Mouse (Mus musculus): ENCODE results near the gene Tmem186. TPM values are rescaled to one million over a fixed set of nuclear protein-coding genes. Genes with fewer than 3 reads are reported as not detected.

Tmem186 gene
- total RNA-seq (2017) = 20.9 and 24.0 TPM in 2 replicates

DNA sequence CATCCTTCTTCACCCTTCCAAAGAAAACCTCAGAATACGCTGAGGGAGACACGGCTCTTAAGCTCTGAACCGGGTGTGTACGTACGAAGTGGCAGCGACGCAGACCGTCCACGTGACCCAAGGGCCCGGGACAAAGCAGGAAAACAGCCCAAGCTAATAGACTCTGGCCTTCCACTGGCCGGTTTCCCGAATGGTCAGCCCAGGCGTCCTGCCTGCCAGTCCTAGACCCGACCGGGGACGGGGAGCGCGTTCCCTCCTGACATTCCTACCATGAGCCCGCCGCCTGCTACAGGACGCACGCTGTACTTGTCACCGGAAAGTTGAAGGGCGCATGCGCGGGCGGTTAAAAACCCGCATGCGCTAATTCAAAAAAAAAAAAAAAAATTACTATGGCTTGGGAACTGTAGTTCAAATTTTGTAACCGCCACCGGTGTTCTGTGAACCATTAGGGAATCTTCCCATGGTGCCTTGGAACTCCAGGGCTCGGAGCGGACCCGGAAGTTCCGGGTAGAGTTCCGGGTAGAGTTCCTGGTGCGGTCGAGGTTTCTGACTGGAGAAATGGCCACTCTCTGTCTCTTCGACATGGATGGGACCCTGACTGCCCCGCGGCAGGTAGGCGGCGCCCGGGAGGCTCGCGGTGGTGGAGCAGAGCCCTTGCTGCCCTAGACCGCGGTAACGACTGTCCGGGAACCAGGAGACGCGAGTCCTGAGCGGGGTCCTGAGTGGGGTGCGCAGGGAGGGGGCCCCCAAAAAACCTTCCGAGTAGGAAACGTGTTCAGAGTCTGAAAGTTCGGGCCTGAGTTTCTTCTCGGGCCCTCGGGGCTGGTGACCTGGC is at the start of gene Tmem186, which contains the start of gene Pmm2:
Gene Tmem186, minus strand, starts transcription at position 496 of the 835 bp plus-strand sequence.
Gene Pmm2, plus strand, starts transcription at position 458 of the 835 bp plus-strand sequence.
- peak; percentile 75 to 87 for ATAC-seq (replicated peaks in 1 of 2; ENCODE audit: insufficient read depth in 1 of 2, low FRiP score in 2 of 2, low TSS enrichment in 1 of 2, low read depth in 1 of 2, poor library complexity in 2 of 2, severe bottlenecking in 2 of 2)

DNA sequence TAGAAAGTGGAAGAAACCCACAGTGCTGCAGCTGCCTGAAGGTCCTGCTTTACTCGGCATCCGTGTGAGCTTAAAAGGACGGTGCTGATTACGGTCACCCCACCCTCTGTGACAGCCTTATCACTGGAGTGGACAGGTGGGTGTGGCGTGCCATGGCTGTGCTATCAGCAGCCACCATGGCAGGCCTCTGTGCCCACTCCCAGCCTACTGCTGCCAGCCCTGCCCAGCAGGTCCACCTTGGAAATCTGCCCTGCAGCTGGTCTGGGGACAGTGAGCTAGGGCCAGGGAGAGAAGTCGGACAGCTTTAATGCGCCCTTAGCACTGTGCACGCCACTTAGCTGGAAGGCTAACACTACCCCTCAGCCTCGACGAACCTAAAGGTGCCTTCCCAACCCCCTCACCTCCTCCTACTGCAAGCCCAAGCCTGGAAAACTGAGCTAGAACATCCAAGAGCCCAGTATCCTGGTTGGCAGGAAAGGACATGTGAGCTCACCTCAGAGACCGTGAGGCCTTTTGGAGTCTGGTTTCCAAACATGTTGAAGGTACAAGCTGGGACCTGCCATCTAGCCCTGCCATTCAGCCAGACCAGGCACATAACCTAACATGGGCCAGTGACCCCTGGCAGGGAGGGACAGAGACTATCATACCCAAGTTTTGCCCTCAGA is 49.5 kb upstream of the Tmem186 start:
- ATAC-seq (replicated peaks in 1 of 2; ENCODE audit: insufficient read depth in 1 of 2, low FRiP score in 2 of 2, low TSS enrichment in 1 of 2, low read depth in 1 of 2, poor library complexity in 2 of 2, severe bottlenecking in 2 of 2) = peak in 1 of 2 experiments; percentile 2; a peak in 1 of 4 replicates

DNA sequence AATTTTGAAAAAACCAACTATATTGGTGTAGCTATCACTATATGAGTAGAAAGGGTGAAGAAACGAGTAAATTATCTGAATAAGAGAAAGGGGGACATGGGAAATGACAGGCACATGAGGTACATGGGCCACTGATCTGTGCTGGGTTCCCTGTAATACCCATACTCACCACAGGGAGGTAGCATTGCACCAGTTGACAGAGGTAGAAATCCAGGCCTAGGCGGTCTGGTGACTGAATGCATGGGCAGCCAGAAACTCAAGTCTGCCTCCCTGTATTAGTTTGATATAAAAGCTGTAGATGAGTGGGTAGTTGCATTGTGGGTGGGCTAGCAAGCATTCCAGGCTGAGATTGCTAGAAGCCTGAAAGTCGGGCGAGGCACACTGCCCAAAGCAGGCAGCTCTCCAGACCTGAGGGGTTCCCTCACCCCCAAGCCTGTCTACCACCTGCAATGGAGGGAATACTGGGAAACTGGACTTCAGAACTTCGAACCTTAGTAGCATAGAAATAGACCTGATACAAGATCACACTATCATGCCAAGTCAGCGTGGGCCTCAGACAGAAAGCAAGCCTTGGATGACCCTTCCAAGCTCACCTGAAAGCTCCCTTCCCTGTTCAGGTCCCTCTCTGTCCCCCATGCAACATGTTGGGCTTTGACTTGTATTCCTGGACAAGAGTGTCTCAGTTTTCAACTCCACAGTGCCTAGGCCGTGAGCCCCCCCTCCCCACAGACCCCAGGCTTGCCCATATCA is 48.8 kb upstream of the Tmem186 start:
- ATAC-seq (replicated peaks in 1 of 2; ENCODE audit: insufficient read depth in 1 of 2, low FRiP score in 2 of 2, low TSS enrichment in 1 of 2, low read depth in 1 of 2, poor library complexity in 2 of 2, severe bottlenecking in 2 of 2) = peak; percentile 74 to 85

DNA sequence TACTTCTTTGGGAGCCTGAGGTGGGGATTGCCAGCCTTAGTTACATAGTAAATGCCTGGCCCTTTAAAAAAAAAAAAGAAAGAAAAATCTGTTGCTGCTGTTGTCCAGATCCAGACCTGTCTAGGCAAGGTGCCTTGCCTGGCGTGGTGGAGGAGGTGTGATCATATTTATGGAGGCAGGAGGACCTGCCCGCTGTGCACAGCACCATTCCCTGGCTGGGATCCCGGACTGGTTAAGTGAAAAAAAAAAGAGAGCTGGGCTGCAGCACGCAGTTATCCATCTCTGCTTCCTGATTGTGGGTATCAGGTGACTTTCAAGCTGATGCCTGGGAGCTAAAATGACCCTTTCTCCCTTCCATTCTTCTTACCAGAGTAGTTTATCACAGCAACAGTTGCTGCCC is 47.6 kb upstream of the Tmem186 start:
- no peak for ATAC-seq (replicated peaks in 1 of 2; ENCODE audit: insufficient read depth in 1 of 2, low FRiP score in 2 of 2, low TSS enrichment in 1 of 2, low read depth in 1 of 2, poor library complexity in 2 of 2, severe bottlenecking in 2 of 2)

DNA sequence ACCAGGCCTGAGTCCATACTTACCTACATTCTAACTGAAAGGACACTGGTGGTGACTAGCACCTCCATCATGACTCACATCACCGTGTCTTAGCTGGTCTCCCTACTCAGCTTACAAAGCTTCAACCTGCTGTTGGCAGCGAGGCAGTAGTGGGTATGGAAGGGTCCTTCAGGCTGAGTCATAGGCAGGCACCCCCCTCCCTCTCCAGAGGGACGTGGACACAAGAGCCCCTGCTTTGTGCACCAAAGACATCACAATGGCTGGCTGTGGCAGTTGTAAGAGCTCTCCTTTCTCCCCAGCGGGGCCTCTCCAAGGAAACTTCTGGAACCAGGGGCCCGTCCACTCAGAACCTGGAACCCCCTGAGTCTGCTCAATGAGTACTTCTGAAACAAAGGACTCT is 43.0 kb upstream of the Tmem186 start, which contains the start of gene Gm5767:
Gene Gm5767, plus strand, starts transcription at position 301 of the 400 bp plus-strand sequence.
- no peak for ATAC-seq (replicated peaks in 1 of 2; ENCODE audit: insufficient read depth in 1 of 2, low FRiP score in 2 of 2, low TSS enrichment in 1 of 2, low read depth in 1 of 2, poor library complexity in 2 of 2, severe bottlenecking in 2 of 2)

DNA sequence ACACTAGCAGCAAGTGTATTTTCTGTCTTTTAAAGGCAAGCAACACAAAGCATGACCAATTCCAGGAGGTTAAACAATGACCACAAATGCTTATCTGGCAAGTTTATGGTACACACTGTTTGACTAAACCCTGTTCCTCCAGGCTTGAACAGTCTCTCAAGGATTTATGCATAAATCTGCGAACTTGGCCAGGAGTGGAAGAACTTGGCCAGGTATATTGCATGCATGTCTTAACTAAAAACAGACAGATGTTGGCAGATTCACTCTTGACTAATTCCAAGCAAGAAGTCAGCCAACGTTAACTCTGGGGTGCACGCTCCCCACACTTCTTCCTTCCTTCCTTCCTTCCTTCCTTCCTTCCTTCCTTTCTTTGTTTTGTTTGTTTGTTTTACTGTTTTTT is 42.3 kb upstream of the Tmem186 start:
- no peak for ATAC-seq (replicated peaks in 1 of 2; ENCODE audit: insufficient read depth in 1 of 2, low FRiP score in 2 of 2, low TSS enrichment in 1 of 2, low read depth in 1 of 2, poor library complexity in 2 of 2, severe bottlenecking in 2 of 2)

DNA sequence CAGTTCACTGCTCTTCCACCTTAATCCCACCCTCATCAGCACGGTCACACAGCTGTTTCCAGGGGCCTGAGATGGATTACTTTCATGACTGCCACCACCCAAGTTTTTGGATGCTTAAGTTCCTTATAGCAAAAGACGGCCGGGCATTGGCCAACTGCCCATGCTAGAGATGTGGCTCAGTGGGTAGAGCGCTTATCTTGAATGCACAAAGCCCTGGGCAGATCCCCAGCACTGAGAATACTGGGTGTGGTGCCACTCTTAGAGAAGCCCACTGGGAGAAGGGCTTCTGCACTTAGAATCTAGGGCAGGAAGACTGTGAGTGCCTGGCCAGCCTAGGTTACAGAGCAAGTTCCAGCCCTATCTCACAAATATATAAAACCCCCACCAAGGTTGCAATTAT is 41.2 kb upstream of the Tmem186 start:
- ATAC-seq (replicated peaks in 1 of 2; ENCODE audit: insufficient read depth in 1 of 2, low FRiP score in 2 of 2, low TSS enrichment in 1 of 2, low read depth in 1 of 2, poor library complexity in 2 of 2, severe bottlenecking in 2 of 2) = no peak

DNA sequence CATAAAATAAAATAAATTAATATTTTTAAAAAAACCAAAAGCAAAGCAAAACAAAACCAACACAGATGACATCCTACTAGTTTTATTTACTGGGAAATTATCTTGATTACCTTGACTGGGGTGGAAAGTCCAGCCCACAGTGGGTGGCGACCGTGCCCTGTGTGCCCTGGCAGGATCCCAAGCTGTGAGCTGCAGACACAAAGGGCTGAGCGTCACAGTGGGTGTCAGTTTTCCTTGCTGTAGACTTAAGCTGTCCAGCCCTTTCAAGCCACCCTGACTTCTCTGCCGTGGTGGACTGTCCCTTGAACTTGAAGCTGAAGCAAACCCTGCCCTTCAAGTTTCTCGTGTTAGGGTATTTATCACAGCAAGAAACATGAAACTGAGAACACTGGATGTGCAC is 40.5 kb upstream of the Tmem186 start:
- ATAC-seq (replicated peaks in 1 of 2; ENCODE audit: insufficient read depth in 1 of 2, low FRiP score in 2 of 2, low TSS enrichment in 1 of 2, low read depth in 1 of 2, poor library complexity in 2 of 2, severe bottlenecking in 2 of 2) = no peak

DNA sequence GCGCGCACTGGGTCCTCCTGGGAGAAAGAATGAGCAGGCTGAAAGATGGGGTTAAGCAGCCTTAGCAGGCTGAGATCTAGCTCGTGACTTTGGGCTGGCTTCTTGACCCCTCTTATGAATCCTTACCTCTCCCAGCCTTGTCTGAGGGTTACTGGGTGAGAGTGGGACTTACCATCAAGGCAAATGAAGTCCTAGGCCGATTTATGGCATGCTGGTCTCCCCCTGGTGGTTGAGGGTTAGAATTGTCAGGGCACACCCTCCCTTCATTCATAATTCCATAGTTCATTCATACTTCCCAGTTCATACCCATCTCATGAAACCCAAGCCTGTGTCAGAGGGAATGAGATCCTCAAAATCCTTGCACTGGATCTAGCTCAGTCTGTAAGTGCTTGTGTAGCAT is 39.3 kb upstream of the Tmem186 start:
- ATAC-seq (replicated peaks in 1 of 2; ENCODE audit: insufficient read depth in 1 of 2, low FRiP score in 2 of 2, low TSS enrichment in 1 of 2, low read depth in 1 of 2, poor library complexity in 2 of 2, severe bottlenecking in 2 of 2) = peak in 1 of 2 experiments; percentile 43; a peak in 2 of 4 replicates

DNA sequence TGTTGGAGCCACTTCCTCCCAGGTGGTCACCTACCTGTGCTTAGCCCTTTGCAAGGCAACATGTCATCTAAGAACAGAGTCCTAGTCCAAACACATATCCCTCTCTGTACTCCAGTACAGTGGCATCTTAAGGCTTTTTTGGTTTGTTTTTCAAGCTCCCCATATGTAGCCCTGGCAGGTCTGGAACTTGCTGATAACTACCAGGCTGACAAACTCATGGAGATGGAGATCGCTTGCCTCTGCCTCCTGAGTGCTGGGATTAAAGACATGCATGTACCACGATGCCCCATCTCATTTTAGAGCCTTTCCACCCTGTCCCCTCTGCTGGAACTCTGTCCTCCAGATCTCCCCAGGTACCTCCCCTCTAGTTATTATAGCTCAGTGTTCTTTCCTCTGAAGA is 38.7 kb upstream of the Tmem186 start:
- no peak for ATAC-seq (replicated peaks in 1 of 2; ENCODE audit: insufficient read depth in 1 of 2, low FRiP score in 2 of 2, low TSS enrichment in 1 of 2, low read depth in 1 of 2, poor library complexity in 2 of 2, severe bottlenecking in 2 of 2)

DNA sequence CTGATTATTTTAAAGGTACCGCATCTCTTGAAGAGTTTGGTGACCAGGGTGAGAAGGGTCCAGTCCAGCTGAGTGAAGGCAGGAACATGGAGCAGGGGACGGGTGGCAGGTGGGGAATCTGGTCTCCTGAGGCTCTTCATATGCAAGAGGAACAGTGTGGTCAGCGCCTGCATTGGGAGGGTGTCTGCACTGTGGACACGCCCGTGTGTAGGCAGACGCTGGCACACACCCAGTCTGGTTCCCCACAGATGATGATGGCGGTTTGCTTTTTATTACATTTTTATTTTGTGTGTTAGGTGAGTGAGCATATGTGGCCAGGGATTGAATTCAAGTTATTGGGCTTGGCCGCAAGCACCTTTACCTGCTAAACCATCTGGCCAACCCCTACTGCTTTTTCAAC is 38.0 kb upstream of the Tmem186 start:
- ATAC-seq (replicated peaks in 1 of 2; ENCODE audit: insufficient read depth in 1 of 2, low FRiP score in 2 of 2, low TSS enrichment in 1 of 2, low read depth in 1 of 2, poor library complexity in 2 of 2, severe bottlenecking in 2 of 2) = no peak

DNA sequence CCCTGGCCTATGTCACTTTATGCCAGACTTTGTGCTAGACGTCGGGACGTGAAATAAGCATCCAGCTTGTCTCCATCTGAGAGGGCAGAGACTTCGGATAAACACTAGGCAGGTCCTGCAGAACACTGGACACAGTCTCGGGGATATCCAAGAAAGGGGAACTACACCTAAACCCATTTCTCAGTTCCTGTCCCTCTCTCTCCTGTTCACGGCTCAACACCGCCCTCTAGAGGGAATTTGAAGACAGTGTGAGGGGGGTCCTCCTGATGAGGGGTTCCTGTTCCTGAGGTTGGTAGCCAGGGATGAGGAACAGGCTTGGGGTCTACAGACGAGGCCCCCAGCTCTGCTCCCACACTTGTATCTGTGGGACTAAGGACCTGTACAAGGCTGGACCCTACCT is 36.7 kb upstream of the Tmem186 start:
- ATAC-seq (replicated peaks in 1 of 2; ENCODE audit: insufficient read depth in 1 of 2, low FRiP score in 2 of 2, low TSS enrichment in 1 of 2, low read depth in 1 of 2, poor library complexity in 2 of 2, severe bottlenecking in 2 of 2) = peak; percentile 54 to 67

DNA sequence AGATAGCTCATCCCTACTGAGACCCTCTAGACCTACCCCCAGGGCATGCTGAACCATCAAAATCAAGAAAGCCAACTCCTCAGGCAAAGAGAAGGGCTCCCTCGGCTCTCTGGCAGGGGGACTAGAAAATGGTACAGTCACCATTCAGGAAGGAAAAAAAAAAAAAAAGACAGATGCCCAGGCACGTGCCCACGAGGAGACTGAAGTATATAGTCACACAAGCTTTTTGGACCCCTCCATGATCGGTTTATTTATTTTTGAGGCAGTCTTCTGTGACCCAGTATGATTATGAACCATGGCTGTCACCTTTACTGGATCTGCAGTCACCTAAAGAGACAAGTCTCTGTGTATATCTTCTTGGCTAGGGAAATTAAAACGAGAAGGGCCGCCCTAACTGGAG is 35.8 kb upstream of the Tmem186 start:
- no peak for ATAC-seq (replicated peaks in 1 of 2; ENCODE audit: insufficient read depth in 1 of 2, low FRiP score in 2 of 2, low TSS enrichment in 1 of 2, low read depth in 1 of 2, poor library complexity in 2 of 2, severe bottlenecking in 2 of 2)

DNA sequence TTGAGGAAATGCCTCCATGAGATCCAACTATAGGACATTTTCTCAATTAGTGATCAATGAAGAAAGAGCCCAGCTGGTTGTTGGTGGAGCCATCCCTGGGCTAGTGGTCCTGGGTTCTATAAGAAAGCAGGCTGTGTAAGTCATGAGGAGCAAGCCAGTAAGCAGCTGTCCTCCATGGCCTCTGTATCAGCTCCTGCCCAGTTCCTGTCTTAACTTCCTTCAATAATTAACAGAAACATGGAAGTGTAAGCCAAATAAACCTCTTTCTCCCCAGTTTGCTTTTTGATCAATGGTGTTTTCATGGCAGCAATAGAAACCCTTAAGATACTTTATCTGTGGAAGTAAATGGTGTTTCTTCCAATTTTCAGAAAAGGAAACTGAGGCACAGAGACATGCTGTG is 35.3 kb upstream of the Tmem186 start:
- no peak for ATAC-seq (replicated peaks in 1 of 2; ENCODE audit: insufficient read depth in 1 of 2, low FRiP score in 2 of 2, low TSS enrichment in 1 of 2, low read depth in 1 of 2, poor library complexity in 2 of 2, severe bottlenecking in 2 of 2)

DNA sequence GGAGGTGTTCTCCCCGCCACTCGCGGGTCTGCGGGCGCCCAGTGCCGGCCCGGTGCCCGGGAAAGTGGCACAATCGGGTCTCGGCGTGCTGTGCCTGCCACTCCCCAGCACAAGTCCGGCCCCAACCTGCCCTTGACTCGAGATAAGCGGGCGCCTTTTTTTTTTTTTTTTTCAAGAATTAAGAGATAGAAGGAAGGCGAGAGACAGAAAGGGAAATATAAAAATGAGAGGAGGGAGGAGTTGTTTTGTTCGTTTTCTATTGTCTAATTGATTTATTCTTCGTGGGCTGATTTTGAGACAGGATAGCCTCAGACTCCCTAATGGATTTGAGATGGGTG is 34.8 kb upstream of the Tmem186 start:
- no peak for ATAC-seq (replicated peaks in 1 of 2; ENCODE audit: insufficient read depth in 1 of 2, low FRiP score in 2 of 2, low TSS enrichment in 1 of 2, low read depth in 1 of 2, poor library complexity in 2 of 2, severe bottlenecking in 2 of 2)

DNA sequence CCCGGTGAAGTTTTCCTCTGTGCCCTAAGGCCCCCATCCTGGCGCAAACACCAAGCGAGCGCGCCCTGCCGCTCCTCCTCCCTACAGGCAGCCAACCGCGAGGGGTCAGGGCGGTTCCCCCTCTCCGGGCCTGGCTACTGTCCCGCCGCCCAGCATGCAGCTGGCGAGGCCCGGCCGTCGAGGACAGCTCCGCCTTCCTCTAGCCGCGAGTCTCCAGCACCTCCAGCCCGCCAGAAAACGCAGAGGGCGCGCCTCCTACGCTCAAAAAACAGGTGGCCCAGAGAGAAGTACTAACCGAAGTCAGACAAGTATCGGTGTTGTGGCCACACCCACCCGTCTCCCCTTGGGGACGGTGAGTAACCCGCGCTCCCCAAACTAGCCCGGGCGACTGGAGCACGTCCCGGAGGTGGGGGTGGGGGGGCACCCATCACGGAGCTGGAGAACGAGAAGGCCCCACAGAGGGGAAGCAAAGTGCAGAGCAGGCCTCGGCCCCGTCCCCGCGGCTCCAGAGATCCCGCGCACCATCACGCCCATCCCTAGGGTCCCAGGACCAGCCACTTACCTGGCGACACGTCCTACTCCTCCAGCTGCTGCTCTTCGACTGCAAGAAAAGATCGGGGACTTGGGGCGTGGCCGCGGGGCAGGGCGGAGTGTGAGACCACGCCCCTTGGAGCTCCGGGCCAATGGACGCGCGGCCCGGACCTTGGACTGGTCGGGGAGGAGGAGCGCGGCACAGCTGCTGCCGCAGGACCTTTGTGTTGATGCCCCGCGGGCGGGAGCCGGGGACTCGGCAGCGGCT is 34.2 kb upstream of the Tmem186 start, which contains the start of gene Carhsp1:
Gene Carhsp1, minus strand, starts transcription at position 605 of the 799 bp plus-strand sequence.
- ATAC-seq (replicated peaks in 1 of 2; ENCODE audit: insufficient read depth in 1 of 2, low FRiP score in 2 of 2, low TSS enrichment in 1 of 2, low read depth in 1 of 2, poor library complexity in 2 of 2, severe bottlenecking in 2 of 2) = peak; percentile 71 to 73

All from hematopoietic stem cell, adult 5-6 weeks (primary cell).